Mouse (Mus musculus) gastrocnemius, postnatal 25 days (tissue): ENCODE data around the gene Tenm1. TPM values are rescaled to one million over a fixed set of nuclear protein-coding genes. Genes with fewer than 3 reads are reported as not detected.

Experiments used
- DNase-seq: peaks from one replicate; pipeline ENCODE4 v3.0.0; 2022
- total RNA-seq, 2 experiments: library from RNA; stranded (reverse); gene quantifications; 1 replicate in 1 of 2; 2 replicates in 1 of 2; pipeline ENCODE4 v1.2.3; 2021

Gene Tenm1
- total RNA-seq, 2 experiments from 2014 or later, result 0.08 TPM; not detected in 1

DNA sequence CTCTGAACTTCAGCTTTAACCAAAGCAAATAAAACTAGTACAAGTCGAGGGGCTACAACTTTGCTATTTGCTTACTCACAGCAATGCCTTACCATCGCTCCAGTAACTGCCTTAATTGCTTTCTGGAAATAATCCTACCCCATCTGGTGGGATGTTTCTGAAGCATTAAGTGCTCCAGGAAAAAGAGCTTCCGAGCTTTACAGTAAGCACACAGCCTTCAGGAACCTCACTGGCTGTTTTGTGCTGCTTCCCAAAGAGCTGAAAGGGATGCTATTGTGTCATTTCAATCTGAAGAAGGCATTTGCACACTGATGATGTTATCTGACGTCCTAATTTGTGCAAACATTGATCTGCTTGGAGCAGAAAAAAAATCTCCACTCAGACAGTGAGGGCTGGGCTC, 647.4 kb downstream of the Tenm1 start:
- no peak for DNase-seq

- no peak for DNase-seq
Measured at GRCm38 (mm10) chrX:42718078-42718785, 710.7 kb downstream of the Tenm1 start.

- DNase-seq, result no peak
Measured at GRCm38 (mm10) chrX:42700291-42700690, 728.6 kb downstream of the Tenm1 start.

DNA sequence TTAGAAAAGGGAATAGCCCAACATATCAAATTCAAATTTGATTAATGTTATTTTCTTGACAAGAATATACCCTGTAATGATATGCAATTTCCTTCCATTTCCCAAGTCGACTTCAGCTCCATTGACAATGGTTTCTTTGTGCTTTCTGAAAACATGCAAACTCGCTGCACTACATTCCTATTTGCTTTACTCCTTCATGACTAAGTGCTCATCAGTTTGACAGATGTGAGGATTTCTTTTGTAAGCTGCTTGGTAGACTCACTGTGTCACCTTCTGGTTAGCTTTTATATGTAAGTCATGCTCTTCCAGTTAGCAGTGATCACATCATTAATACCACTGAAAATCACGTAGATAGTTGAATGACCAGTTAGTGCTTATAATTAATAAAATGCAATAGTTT, 781.8 kb downstream of the Tenm1 start:
- no peak for DNase-seq

DNA sequence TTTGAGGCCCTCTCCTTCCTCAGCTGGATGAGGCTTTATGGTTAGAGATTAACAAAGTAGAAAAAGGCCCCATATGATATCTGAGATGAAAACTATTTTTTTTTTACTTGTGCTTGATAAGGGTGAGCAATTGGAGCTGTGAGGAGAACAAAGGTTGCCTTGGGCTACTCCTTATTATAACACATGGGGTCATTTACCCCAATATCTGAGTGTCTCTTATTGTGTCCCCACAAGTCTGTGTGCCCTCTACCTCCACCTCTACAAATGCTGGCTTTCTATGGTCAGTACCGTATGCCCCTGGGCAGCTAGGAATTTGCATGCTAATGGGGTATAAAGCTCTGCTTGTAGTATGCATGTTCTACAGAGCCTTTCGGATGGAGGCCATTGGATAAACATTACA, 848.4 kb downstream of the Tenm1 start:
- DNase-seq, result no peak

DNA sequence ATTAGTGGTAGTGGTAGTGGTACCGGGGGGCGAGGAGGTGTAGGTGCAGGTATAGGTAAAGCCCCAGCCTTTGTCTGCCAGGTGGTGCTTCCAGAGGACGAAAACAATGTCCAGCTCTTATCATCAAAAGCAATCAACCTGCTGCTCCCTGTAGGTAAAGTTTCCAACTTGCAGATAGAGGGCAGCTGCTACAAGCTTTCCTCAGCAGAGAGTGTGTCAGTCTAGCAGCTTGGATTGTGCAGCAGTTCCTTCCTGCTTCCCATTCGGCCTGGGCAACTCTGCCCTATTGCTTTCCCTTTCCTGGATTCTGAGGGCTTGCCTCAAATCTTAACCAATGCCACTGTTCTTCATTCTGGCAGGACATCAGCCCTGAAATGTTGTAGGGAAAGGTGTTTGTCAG, 870.2 kb downstream of the Tenm1 start:
- DNase-seq, result no peak

DNA sequence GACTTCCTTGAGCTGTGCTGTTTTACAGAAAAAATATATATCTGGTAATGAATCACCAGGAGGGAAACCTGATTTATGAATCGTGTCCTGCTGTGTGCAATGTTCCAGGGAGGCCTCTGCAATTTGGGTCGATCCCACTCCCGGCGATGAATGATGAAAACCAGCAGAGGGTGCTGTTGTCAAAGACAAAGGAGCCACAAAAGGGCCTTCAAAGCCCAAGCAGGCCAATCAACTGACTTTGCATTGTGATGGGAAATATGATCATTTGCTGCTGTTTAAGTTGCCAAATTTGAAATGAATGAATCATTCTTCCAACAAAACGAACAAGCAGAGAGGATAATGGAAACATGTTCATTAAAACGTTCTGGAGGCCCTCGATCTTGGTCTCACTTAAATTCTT, 871.6 kb downstream of the Tenm1 start:
- DNase-seq, result peak; percentile 16

GRCm38 (mm10) chrX:42548513-42548912, 880.4 kb downstream of the Tenm1 start:
- no peak for DNase-seq

- no peak for DNase-seq
Measured at GRCm38 (mm10) chrX:42545076-42545475, 883.9 kb downstream of the Tenm1 start.

GRCm38 (mm10) chrX:42540756-42541053, 888.2 kb downstream of the Tenm1 start:
- DNase-seq, result peak; percentile 46

- DNase-seq, result no peak
Measured at GRCm38 (mm10) chrX:42540030-42540755, 888.7 kb downstream of the Tenm1 start.

- no peak for DNase-seq
Measured at GRCm38 (mm10) chrX:42530703-42531102, 898.2 kb downstream of the Tenm1 start.

- no peak for DNase-seq
Measured at GRCm38 (mm10) chrX:42522868-42523267, 906.1 kb downstream of the Tenm1 start.

DNA sequence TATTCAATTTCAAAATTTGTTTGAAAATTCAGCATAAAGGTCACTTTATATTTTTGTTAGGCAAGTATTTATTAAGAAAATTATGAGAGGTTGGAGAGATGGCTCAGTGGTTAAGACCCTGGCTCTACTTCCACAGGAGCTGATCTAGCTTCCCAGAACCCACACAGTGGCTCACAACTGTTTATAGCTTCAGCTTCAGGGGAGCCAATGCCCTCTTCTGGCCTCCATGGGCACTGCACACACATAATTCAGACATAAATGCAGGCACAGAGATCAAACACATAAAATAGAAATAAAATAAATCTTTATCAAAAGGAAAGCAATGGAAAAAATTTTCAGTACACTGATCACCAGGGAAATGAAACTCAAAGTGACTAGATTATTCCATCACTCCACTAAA, 916.4 kb downstream of the Tenm1 start:
- no peak for DNase-seq

GRCm38 (mm10) chrX:42511105-42511504, 917.8 kb downstream of the Tenm1 start:
- no peak for DNase-seq

DNA sequence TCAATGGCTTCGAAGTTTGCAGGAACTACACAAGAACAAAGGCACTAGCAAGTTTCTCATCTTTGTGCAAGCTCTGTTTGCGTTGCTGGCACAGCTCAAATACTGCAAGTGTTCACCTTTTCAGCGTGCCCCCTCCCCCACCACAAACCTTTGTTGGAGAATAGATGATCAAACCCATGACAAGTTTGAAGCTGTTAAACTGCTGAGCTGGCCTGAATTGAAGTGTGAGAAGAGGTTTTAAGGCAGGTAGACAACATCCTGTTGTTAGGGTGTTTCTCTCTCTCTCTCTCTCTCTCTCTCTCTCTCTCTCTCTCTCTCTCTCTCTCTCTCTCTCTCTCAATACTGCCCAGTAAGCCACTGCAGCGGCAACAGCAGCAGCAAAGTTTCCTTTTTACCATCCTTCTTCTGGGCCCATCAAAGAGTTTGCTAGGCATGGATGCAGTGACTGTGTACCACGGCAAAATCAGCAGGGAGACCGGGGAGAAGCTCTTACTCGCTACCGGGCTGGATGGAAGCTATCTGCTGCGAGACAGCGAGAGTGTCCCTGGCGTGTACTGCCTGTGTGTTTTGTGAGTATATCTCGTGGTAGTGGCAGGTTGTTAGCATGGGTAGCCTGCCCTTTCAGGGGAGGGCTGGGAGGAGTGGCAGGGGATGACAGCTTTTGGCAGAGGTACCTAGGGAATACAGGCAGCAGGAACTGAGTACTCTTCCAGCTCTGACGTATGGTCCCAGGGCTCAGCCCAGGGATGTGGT, 926.5 kb downstream of the Tenm1 start, which contains the start of gene Sh2d1a:
TSS of gene Sh2d1a (plus strand) at position 163 of the 753 bp plus-strand sequence.
- DNase-seq, result no peak

DNA sequence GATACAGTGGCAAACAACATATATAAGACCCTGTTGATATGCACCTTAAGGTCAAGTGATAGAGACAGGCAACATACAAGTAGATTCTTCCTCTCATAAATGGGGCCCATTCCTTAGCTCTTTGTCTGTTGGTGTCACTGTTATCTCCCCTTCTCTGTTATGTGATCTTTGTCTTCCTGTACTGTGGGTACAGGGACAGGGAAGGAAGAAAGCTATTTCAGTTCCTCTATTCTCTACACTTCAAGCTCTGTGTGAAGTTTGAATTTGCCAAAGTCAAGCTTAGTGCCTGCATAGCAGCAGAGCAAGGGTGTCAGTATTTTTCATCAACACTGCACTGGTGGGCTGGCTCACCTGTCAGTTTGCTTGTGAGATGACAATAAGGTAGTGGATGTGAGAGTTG, 928.4 kb downstream of the Tenm1 start:
- DNase-seq, result no peak

- DNase-seq, result no peak
Measured at GRCm38 (mm10) chrX:42490336-42490735, 938.6 kb downstream of the Tenm1 start.

DNA sequence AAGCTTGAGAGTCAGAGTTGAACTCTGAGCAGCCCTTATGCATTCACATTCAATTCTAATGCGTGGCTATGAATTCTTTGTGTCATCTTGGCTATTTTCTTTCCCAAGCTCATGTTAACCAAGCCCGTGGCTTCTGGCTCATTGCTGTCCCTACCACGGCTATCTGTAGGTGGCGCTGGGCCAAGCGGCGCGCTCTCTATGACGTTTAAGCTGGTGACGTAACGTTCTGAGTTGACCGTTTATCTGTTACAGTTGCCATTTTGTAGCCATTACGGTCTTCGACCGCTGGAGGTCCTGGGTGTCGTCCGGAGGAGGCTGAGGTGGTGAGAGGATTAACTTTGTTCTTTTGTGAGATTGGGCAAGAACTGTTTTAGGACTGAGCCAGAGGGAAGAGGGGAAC, 939.5 kb downstream of the Tenm1 start, which contains the start of gene Tex13c2:
TSS of gene Tex13c2 (plus strand) at position 246 of the 400 bp plus-strand sequence.
- no peak for DNase-seq
